Mouse (Mus musculus): Measurements from ENCODE around the gene March4.

Gene March4

DNA sequence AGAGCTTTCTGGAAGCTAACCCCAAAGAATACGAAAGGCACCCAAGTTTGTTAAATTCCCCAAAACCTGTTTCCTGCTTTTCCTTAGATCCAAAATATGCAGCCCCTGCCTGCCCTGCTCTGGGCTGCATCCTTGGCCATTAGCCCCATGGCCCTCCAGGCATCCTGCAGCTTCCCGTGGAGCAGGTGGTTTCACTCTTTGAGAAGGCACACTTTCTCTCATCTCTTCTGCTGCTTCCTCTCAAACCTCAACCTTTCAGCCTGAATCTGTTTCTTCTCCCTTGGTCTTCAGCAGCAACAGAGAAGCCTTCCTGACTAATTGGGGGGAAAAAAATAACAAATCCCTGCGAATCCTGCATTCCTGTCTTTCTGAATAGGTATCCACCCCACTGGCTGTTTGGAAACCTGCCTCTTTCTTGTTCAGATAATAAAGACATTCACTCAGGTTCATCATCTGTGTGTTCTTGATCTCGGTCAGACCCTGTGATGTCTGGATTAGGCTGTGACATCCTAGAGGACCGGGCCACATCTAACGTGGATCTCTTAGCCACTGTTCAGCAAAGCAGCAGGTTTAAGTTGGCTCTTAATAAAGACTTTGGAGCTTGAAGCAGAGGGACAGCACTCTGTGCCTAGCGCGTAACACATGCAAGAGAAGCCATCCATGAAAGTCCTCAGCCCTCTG is 6.1 kb downstream of the March4 start:
- DNase-seq (ENCODE audit: low read depth, low spot score), result no peak

DNA sequence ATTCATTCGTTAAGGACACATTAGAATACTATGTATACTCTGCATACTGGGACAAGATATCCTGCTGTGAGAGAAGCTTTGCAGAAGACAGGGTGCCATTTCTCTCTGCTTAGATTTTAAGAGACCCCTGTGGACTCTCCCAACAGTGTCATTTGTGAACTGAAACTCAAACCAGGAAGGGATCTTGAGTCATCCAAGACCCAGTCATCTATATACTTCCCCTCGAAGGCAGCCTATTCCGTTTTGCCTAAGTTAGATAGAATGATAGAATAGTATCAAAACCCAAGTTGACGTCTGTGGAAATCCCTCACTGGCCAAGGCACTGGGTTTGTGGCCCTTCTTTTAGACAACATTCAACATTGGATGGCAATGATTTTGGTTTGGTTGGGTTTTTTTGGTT is 7.5 kb downstream of the March4 start:
- DNase-seq (ENCODE audit: low read depth, low spot score), result no peak

DNA sequence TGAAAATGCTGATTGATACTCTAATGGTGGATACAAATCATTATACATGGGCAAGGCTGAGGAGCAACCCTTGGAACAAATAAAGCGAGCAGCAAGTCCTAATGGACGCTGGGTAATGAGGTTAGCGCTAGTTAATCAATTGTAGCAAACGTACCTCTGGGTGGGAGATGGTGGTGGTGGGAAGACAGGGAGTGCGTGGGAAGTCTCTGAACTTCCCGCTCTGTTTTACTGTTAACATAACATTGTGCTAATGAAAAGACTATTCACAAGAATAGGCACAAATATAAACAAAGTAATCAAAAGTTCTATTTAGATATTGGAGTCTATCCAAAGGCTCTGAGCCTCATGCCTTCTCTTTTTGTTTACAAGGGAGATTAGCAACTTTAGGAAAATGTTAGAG is 13.1 kb downstream of the March4 start:
- DNase-seq (ENCODE audit: low read depth, low spot score), result no peak

GRCm38 (mm10) chr1:72510778-72511520 is 25.8 kb downstream of the March4 start:
- no peak for DNase-seq (ENCODE audit: low read depth, low spot score)

DNA sequence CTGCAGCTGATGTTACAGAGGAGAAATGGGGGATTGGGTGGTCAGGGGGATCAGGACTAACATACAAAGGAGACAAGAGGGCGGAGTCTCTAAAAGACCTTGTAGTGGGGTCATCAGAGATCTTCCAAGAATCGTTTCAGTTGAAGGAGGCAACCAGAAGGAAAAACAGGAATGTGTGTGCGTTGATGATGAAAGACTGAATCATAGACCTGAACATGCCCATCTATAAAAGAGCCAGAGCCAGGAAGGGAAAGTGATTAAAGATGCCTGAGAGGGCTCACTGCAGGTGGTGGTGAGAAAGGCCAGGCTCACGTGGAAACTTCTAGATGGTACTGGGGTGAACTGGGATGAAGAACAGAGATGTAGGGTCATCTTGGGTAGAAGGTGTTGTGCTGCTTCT is 27.2 kb downstream of the March4 start:
- DNase-seq (ENCODE audit: low read depth, low spot score), result no peak

- no peak for DNase-seq (ENCODE audit: low read depth, low spot score)
Observed at GRCm38 (mm10) chr1:72507670-72508069, 29.1 kb downstream of the March4 start.

DNA sequence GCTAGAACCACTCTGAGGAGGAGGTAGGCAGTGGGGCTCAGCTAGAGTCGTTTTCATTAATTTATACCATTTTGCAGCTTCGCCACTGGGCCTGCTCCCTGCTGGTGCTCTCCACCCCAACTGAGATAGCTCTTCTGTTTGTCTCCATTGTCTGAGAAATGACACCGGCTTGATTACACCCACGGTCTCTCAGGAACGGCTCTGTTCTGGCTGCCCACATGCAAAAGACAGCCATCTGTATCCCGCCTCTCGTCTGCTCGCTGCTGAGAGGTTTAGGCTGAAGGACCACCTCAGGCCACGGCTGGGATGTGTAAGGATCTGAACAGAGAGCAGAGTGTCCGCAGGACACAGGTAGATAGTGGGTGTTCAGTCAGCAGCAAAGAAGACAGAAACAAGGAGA is 30.5 kb downstream of the March4 start:
- DNase-seq (ENCODE audit: low read depth, low spot score), result no peak

DNA sequence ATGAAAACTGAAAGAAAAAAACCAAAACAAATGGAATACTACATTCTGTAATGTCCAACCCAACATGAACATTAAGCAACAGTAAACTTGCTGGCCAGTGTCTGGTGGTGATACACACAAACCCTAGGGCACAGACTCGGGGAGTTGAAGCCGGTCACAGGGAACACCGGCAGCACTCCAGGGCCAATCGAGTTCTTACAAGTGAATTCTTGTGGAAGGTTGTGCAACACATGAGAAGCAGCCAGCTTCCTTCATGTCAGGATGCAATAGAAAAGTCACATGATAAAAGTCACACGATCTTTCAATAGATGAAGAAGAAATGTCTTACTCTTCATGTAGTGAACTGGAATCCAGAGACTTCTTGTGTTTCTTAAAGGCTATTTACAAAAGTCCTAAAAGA is 39.1 kb downstream of the March4 start:
- DNase-seq (ENCODE audit: low read depth, low spot score), result no peak

DNA sequence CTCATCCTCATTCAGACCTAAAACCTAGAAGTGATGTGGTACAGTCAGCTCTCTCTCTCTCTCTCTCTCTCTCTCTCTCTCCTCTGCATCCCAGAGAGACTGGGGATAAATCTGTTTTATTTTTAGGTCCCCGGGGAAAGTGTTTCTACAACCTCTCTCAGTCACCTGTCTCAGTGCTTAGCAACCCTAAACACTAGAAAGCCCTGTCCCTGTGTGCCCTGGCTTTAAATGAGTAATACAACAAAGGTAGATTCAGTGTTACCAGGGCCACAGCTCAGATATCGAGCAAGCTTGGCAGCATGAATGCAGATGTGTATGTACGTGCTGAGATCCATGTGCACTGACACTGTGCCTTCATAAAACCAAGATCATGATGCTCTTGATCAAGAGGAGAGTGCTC is 43.3 kb downstream of the March4 start:
- DNase-seq (ENCODE audit: low read depth, low spot score), result no peak

DNA sequence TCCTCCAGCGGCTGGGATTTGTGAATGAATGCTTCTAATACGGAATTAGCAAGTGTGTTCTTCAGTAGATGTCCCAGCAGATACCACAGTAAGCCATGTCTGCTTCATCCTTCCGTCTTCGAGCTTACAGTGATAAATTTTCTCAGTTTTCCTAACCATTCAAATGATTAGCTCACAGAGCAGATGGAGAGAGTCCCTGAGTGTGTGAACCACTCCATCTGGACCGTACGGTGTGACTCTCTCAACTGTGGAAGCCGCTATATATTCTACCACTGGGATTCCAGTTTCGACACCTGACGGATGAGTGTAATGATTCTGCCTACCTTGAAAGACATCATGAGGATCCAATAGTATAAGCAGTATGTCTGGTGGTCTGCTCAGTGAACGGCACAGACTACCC is 44.1 kb downstream of the March4 start:
- DNase-seq (ENCODE audit: low read depth, low spot score), result no peak

GRCm38 (mm10) chr1:72491307-72491706 is 45.4 kb downstream of the March4 start:
- no peak for DNase-seq (ENCODE audit: low read depth, low spot score)

DNA sequence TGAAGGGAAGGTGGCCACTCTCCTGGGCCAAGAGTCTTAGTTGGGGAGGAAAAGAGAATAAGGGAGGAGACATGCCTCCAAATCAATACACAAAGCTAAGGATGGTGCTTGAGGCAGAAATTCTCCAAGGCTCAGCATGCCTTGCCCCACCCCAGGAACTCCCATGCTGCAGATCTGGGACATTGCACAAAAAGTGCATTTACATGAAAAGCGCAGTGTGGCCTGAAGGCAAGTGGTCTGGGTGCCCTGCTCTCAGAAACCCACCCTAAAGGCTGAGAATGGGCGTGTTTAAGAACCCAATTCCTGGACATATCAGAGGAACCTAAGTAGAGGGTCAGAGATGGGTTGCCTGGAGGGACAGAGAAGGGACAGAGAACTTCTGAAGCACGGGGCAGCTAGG is 45.9 kb downstream of the March4 start:
- DNase-seq (ENCODE audit: low read depth, low spot score), result no peak

- no peak for DNase-seq (ENCODE audit: low read depth, low spot score)
Observed at GRCm38 (mm10) chr1:72490193-72490592, 46.5 kb downstream of the March4 start.

GRCm38 (mm10) chr1:72476594-72476993 is 60.1 kb downstream of the March4 start:
- no peak for DNase-seq (ENCODE audit: low read depth, low spot score)

DNA sequence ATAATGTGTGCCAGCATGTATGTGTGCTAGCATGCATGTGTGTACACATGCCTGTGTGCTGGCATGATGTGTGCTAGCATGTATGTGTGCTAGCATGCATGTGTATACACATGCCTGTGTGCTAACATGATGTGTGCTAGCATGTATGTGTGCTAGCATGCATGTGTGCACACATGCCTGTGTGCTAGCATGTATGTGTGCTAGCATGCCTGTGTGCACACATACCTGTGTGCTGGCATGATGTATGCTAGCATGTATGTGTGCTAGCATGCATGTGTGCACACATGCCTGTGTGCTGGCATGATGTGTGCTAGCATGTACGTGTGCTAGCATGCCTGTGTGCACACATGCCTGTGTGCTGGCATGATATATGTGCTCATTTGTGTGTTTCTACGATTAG is 67.7 kb downstream of the March4 start:
- no peak for DNase-seq (ENCODE audit: low read depth, low spot score)

DNA sequence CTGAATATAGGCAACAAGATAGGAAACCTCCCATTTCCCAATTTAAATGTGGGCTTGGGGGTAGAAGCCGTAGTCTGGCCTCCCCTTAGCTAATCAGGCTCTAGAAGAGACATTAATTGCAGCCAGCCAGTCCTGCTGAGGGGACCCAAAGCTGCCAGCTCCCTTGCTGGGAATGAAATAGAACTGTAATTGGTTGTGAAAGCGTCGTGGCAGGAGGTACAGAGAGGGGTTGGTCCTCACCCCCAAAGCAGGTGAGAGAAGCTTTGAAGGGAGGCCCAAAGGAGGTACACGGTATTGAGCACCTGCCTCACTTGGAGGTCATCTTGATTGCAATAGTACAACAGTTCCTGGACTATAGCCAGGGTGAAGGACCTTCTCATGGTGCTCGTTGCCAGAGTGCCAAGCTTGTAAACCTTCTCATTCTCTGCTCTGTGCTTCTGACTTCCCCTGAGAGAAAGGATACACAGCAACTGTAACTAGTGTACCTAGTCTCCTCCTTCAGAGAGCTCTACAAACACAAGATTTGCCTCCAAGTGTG is 68.2 kb downstream of the March4 start:
- DNase-seq (ENCODE audit: low read depth, low spot score), result no peak

GRCm38 (mm10) chr1:72464926-72465583 is 71.7 kb downstream of the March4 start:
- no peak for DNase-seq (ENCODE audit: low read depth, low spot score)

GRCm38 (mm10) chr1:72462516-72462915 is 74.2 kb downstream of the March4 start:
- DNase-seq (ENCODE audit: low read depth, low spot score), result no peak

DNA sequence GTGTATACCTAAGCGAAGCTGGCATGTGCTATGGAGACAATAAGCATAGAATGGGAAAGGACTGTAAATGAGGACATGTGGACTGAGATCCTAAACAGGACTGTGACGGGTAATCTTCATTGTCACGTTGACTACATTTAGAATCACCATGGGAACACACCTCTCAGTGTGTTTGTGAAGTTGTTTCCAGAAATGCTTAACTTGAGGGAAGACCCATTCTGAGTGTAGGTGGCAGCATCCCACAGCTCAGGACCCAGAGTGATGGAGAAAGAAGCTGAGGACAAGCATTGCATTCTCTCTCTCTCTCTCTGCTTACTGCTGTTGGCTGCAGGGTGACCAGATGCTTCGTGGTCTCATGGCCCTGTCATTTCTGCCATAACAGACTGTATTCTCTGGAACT is 79.1 kb downstream of the March4 start:
- no peak for DNase-seq (ENCODE audit: low read depth, low spot score)

- DNase-seq (ENCODE audit: low read depth, low spot score), result no peak
Observed at GRCm38 (mm10) chr1:72455923-72456322, 80.8 kb downstream of the March4 start.

DNA sequence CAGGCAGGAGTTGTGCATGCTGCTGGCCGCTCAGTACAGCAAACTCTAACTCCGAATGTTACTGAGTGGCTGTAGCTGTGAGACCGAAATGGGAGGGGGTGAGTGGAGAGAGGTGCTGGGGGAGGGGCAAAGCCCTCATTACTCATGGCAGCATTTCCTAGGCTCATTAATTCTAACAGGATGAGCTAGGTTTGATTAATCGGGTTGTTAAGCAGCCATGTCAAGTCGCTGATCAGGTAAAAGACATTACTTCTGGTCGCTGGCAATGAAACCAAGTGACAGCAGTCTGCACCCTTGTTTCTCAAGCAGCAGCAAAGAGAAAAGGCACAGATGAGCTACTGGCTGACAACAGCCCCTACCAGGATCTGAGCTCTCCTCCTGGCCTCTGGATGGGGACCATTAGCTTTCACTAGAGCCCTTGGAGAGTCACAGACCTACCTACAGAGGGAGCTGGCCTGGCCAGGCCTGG is 82.0 kb downstream of the March4 start:
- no peak for DNase-seq (ENCODE audit: low read depth, low spot score)

- DNase-seq (ENCODE audit: low read depth, low spot score), result no peak
Observed at GRCm38 (mm10) chr1:72452839-72453238, 83.9 kb downstream of the March4 start.

DNA sequence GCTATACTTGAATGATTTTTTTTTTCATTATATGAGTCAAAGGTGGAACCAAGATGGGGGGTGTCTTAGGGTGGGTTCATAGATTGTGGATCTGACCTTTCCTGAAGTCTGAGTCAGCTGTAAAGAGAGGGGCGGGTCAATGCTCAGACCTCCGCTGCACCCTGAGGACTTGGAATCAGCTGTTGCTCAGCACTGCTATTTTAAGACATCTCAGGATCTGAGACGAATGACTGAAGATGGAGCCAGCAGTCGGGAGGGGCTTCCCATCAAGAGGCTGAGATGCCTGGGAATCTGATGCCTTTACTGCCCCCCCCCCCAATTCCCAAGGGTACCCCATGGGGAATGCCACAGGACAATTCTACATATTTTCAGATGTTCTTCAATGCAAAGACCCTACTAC is 85.9 kb downstream of the March4 start:
- no peak for DNase-seq (ENCODE audit: low read depth, low spot score)

Measured in c-Kit-negative CD71-positive TER-119-positive erythroid progenitor cells, embryonic 14.5 days (primary cell).